Mouse (Mus musculus): ENCODE measurements around the gene Gm26920.
A peak's percentile ranks its signal among the peaks of the same experiment; 100 is the strongest.
"Not testable (repeated sequence)": the region's sequence is repeated elsewhere in the genome, so short reads cannot be mapped to it uniquely, and the experiment has no call there.

Gene Gm26920

DNA sequence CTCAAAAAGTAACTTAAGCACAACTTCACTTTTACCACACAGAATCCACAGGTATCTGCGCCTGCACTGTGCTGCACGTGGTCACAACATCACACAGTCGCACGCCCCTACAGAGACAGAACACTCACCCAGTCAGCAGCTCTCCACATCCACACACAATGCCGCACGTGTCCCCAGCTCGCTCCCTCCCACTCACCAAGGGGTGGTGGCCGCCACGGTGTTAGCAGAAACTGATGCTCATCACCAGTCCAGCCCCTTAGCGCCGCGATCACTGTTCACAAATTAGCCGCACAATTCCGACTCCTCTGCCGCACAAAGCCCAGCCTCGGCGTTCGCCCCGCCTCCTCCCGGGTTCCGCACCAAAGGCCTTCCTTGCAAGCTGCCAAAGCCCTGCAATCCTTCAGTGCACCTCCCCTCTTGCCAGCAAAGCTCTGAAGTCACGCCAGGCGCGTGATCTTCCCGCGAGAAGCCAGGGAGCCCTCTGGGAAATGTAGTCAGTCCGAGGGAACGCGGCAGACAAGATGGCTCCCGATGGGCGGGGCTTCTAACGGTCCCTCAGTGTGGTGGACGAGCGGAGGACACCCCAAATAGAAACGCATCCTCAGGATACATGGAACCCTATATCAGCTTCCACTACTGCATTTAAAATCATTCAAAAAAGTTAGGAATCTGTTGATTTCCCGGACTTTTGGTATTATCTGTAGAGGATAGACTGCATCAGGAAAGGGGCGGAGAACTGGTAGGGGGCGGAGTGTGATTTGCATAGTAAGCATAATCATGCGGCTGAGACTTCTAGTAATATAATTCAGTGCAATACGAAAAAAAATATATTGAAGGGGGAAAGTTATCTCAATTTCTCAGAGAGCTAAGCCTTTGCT is at the start of gene Gm26920, which contains the start of gene Zfp566:
TSS of gene Gm26920 (minus strand) at position 319 of the 878 bp plus-strand sequence.
TSS of gene Zfp566 (minus strand) at position 436 of the 878 bp plus-strand sequence.
- peak; percentile 97 for DNase-seq

DNA sequence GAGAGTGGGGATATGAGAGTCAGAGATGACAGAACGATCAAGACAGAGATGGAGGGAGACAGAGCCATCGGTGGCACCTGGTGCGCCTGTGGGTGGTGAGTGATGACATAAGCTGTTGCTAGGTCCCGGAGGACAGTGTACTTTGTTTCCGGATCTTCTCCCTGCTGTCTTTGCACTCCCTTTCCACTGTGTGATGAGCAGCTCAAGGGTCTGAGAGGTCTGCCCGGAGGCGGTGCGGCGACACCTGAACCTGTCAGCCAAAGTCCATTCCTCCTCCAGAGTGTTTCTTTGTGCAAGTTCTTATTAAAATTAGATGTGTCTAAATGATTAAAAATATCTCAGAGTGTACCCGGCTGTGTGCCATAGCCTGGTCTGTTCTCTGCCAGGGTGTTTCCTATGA is 46.6 kb upstream of the Gm26920 start:
- no peak for DNase-seq

DNA sequence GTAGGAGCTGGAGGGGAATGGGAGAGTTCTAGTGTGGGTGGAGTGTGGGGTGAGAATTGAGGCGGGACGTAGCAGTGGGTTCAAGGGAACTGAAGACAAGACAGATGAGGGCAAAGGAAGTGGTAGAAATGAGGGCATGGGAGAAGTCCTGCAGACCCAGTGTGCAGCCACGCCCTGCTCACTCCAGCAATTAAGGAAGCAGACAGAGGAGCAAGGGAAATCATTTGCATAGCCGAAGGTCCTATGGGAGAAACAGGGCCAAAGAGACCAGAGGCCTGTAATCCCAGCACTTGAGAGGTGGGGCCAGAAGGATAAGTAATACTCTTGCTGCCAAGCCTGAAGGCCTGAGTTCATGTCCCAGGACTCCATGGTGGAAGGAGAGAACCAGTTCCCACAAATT is 42.2 kb upstream of the Gm26920 start:
- DNase-seq = no peak

DNA sequence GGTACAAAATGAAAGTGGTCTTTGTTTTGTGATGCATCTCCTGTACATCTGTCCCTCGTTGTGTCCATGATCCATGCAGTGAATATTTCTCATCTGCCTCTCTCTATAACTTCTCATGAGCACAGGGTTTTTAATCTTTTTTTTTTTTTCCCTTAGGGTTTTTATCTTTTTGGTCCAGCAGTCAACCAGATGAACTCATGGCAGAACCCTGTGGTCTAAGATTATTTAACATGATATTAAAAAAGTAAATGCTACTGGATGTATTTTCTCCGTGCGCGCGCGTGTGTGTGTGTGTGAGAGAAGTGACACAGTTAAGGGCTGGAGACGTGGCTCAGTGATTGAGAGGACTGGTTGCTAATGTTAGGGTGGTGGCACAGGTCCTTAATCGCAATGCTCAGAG is 39.7 kb upstream of the Gm26920 start:
- DNase-seq = no peak

DNA sequence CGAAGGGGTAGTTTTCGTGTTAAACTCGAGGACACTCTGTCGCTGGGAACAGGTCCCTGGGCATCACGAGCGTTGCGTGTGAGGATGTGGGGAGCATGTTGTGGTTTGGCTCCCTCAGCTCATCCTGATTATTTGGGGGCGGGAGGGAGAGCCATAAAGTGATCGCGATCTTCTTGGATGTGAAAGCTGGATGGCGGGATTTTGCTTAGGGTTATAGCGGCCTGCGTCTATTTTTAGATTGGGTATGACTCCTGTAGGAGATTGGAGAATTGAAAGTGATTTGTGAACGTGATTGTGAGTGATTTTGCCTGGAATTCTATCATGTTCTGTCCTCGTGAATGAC is 31.9 kb upstream of the Gm26920 start:
- no peak for DNase-seq

DNA sequence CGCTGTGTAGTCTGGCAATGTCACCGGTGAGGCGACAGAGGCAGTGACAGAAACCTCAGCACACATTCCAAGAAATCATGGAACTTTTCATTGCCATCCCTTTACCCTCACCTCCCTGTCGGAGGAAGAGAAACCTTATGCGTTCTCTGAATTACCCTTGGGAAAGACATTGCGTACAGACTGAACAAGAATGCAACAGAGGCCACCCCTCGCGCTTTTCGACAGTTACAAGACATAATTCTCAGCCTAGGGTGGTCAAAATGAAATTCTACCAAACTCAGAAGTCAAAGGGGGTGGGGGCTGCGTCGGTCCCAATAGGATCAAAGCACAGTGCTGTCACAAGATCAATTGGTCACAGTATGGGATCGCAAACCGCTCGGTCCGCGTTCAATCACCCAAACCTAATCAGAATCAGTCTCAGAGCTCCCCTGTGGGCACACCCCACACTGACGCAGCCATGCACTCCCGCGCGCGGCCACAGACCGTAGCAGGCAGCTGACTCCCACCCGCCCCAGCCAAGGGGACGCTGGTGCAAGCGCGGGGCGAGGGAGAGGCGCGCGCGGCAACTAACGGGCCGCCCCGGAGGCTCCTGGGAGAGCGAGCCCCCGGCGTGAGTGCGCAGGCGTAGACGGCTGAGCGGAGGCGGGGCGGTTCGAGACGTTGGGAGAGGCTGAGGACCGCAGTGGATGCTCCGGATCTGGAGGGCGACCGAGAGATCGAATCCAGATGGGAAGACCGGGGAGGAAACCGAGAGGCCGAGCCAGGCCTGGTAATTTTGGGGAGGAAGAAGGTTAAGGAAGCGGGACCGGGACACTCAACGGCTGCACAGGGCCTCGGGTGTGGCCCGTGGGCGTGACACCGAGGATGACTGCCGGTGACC is 31.3 kb upstream of the Gm26920 start, which contains the start of gene Zfp382:
TSS of gene Zfp382 (plus strand) at position 635 of the 880 bp plus-strand sequence.
- DNase-seq = peak; percentile 93

DNA sequence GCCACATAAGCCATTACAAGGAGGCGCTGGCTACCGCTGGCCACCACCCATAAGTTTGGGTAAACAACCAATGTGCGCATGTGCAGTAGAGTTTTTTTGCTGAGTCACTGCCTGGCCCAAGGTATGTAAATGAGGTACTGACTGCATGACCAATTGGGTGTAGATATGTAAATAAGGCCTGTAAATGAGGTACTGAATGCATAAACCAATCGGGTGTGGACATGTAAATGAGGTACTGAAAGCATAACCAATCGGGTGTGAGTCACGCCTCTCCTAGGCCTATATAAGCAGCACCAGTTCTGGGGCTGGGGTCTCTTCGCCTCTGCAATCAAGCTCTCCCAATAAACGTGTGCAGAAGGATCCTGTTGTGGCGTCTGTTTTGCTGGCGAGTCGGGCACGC is 27.7 kb upstream of the Gm26920 start:
- DNase-seq = not testable (repeated sequence)

DNA sequence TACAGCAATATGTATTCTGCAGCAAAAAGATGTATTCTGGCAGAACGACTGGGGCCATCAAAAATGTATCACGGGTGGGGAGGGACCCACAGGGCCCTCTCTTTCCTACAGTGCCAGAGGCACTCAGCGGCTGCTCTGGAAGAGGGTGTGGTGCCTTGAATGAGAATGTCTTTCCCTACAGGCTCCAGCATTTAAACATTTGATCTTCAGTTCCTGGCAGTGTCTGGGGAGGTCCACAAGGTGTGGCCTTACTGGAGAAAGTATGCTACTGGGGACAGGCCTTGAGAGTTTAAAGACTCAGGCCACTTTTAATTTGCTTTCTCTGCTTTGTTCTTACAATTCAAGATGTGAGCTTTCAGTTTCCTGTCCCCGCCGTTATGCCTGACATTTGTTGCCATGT is 25.9 kb upstream of the Gm26920 start:
- no peak for DNase-seq

DNA sequence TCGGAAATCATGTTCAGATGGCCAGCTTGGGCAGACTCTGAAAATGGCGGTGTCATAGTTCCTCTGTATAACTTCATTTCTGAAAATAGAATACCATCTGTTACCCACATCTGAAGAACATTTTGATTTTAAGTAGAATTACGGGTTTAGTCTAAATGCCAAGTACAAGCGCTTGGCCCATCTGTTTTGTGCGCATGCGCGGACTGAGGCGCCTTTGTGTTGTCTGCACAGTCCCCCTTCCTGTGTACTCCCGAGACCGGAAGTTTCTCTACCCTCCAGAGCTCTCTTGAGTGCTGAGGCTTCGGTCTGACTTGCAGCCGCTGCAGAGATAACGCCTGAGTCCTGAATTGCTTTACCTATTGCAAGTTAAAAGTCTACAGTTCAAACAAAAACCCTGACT is 9.1 kb upstream of the Gm26920 start:
- peak; percentile 85 for DNase-seq

DNA sequence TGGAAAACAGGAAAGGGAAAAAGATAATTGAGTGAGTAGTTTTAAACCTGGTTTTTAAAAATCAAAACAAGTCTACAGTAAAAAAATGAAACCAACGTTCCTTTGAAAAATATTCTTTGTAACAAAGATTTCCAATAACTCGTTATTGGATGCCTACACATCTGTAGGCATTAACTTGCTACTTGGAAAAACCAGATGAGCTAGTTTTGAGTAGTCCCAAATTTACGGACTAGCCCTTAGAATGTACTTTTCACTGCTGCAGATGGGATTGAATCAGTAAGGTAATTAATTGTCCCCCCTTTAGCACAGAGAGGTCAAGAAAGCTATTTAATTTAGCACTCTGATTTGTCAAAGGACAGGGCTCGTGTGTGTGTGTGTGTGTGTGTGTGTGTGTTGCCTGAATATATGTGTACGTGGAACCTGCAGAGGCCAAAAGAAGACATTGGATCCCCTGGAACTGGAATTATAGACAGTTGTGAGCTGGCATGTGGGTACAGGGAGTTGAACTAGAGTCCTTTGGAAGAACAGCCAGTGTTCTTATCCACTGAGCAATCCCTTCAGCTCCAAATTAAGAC is 5.4 kb upstream of the Gm26920 start:
- no peak for DNase-seq

DNA sequence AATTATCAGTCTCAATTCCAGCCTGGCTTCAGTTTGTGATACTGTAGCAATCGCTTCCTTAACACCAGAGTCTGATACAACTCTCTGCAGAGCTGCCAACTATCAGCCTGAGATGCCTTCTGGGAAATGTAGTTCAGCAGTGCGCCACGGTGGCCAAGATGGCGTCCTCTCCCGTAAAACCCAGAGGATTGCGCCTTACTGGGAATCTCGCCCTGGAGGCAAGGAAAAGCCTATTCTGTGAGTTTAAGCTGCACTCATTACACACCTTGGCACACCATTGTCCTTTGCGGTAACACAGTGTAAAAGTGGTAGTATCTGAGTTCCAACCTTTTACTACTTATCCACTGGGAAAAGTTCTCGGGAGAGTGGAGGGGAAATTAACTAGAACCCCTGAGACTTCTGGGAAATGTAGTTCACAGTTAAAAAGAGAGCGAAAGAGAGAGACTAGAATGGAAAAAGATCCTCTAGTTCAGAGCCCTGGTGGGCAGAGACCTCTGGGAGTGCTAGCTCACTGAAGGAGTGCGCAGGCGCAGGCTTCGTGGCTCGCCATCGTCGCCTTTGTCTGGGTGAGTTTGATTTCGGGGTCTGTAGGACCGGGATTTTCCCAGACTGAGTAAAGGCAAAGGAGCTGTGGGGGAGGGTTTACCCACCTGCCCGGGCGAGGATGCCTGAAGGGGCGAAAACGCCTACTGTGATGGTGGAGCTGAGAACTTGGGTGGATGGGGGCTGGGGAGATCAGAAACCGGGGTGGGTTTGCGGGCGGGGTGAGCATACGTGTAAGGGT is 4.6 kb upstream of the Gm26920 start, which contains the start of gene Zfp260:
TSS of gene Zfp260 (plus strand) at position 132 of the 784 bp plus-strand sequence.
- peak; percentile 92 for DNase-seq

DNA sequence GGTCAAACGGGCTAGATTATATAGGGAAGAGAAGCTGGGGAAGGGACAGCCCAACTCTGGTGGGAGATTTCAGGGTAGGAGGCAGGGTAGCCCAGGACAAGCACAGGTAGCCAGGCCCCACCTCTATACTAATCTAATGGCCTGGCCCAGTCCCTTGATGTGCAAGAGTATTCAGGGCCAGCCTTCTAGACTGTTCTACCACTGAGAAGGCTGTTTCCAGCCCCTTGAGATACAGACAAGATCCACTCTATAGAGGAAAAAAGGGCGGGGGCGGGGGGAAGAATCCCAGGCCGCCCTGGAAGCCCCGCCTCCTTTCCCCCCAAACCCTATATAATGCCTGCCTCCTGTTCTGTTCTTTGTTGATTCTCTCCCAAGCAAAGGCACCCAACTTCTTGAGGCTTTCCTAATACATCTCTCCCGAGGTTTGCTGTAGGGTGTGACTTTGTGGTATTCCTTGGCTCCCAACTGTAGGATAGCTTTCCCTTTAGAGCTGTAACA is 3.8 kb upstream of the Gm26920 start:
- no peak for DNase-seq

DNA sequence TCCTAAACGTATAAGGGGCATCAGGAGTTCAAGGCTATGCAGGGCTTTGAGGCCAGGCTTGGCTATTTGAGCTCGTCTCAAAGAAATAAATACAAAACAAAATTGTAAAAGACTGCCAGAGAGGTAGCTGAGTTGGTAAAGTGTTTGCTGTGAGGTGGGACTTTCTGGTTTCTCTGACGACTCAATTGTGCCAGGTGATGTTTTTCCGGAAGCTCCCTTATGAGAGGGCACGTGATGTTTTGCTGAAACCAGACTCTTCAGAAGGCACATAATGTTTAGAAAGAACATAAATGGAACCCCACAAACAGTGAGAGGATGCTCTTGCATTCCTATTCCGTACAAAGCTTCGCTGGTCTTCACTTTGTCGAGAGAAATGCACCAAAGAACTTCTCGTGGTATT is 2.5 kb upstream of the Gm26920 start:
- no peak for DNase-seq

DNA sequence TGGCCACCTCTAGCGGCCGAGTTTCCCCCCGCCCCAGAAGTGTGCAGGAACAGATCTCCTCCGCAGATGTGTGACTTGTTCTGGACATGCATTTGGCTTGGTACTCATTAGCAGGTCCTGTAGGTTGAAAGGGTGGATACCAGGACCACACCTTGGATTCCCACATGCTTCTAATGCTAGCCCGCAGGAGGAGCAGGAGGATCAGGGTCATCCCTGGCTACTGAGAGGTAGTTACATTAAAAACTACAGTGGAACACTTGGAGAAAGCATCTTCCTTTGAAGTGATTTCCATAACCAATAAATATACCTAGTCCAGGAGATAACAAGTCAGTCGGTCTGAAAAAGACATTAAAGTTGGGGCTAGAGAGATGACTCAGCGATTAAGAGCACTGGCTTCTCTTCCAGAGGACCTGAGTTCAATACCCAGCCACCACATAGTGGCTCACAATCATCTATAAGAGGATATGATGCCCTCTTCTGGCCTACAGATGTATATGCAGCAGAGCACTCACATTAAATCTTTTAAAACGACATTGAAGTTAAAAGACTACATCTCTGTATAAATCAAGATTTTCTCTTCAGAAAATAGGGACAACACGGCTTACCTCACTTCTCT is 868 bp upstream of the Gm26920 start:
- DNase-seq = no peak

DNA sequence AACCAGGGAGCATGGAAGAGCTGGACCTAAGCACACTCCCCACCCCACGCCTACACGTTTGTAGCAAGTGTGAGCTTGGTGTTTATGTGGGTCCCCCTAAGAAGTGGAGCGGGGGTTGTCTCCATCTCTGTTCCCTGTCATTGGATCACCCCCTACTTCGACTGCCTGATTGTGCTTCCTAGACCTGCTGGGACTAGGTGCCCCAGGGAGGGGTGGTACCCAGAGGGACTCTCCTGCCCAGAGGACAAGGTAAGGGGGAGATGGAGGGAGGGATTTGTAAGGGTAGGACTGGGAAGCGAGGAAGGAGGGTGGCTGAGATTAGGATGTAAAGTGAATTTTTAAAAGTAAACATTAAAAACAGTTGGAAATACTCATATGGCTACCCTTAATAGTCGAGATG is 805 bp downstream of the Gm26920 start:
- DNase-seq = no peak

DNA sequence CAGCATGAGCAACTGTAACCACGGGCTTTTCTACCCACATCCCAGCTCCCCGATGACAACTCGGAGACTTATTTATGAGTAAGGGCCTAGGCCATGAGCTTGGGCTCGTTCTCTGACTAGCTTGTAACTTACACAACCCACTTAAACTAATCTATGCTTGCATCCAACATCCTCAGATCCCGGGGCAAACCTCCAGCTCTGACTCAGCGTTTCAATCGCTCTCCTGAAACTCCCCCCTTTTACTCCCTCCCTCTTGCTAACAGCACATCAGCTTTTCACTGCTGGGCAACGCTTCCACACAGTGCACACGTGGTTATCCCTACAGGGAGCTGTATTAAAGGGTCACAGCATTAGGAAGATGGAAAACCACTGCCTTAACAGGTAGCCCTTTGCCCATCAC is 3.7 kb downstream of the Gm26920 start:
- DNase-seq = peak; percentile 59

DNA sequence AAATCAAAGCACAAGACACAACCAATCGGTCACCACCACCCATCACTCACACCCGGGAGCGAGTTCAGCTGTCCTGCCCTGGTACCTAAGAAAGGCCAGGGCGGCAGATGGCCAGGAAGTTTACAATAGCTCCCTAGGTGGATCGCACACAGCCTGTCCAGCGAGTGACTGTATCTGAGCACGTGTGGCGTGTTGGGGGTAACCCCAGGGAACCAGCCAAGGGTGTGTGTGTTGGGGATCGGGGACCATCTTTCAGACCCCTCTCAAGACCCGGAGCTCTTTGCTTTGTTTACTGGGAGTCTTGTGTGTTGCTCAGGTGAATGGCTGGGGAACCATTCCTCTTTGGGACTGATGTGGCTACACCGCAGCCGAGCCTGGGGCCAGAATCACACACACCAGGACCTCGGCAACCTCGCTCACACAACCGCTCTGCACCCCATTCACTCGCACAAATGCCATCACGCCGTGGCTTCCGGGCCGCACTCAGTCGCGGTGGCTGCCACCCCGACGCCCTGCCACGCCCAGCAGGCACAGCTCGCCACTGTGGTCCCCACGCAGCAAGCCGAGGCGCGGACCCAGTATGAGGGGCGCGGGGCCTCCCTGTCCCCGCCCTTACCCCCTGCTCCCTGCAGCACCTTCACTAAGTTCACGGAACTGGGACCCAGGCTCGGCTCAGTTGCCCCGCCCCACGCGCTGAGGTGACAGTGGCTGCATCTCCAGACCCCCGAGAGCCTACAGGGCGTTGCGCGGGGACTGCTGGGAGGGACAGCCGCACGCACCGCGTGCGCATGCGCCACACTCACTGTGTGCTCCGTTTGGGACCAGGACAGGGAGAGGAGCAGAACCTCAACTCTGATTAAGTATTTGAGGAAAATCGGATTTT is 17.8 kb downstream of the Gm26920 start, which contains the start of gene Zfp82:
TSS of gene Zfp82 (minus strand) at position 755 of the 883 bp plus-strand sequence.
- DNase-seq = peak; percentile 88

DNA sequence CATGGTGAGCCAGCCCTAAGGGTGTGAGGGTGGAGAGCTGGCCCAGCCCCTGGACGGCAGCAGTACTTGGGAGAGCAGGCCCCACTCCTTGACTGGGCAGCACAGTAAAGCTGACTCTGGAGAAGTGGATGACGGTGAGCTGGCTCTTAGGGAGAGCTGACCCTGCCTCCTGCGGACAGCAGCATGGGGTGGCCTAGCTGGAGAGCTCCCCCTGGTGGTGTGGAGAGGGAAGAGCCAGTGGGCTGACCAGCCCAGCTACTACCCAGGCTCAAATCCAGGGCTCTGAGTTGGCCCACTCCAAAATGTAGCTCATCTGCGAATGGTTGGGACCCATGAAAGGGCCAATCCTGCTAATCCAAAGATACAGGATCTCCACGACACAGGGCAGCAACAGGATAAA is 25.6 kb downstream of the Gm26920 start:
- no peak for DNase-seq

DNA sequence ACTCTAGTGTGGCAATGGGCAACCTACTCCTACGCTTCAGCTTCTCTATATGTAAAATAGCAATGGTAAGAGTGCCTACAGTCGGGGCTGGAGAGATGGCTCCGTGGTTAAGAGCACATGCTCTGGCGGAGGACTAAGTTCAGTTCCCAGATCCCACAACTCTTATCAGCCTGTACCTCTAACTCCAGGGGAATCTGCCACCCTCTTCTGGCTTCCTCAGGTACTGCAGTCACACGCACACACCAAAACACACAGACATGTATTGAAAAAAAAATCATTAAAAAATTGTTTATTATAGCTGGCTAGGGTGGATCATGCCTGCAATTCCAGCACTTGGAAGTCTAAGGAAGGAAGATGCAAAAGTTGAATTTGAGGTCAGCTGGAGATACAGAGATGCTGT is 27.7 kb downstream of the Gm26920 start:
- DNase-seq = no peak

DNA sequence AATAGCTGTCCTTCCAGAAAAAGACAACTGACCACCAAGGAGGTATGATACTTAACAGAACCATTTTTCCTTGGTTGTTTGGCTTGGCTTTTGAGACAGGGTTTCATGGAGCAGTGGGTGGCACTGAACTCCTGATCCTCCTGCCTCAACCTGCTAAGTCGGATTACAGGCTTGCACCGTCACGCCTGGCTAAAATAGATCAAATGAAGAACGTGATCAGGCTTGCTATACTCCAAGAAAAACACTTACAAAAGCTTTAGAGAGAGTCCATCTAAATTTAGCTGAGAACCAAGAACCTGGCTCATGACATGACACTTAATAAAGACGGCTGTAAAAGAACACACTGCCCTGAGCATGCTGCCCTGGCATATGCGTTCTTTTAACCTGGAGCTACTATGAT is 29.9 kb downstream of the Gm26920 start:
- no peak for DNase-seq

DNA sequence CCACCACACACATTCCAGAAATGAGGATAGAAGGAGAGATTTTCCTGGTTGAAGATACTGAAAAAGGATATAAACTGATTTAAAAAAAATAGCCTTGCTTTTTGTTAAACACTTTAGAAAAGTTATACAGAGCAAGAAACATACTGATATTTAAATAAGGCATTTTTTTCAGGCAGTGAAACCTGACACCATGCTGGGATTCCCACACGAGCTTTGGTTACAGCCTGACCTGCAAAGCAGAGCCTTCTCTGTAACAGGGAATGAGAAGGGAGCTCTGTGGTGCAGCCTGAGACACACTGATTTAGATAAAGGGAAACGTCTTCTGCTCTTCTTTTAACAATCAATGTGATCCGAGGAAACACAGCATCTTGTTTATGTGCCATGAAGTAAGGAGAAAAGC is 36.6 kb downstream of the Gm26920 start:
- no peak for DNase-seq

Measured in right cerebral cortex, adult 18-20 months (tissue).